10 mouse cellular contexts compared by ENCODE assay signal in genomic region chr11:118792916-118793638, GRCm38 (mm10).
DNase-seq lines count a peak whose midpoint lies in the region; ATAC-seq and TF ChIP-seq lines count a peak whose summit lies in the region.
"Had no signal": no experiment of that assay in that cellular context is flagged by ENCODE, and none has a peak within 500 bp of the region (broad histone marks: within the 10 kb centered on the region; RNA-seq: fewer than 3 reads in every experiment).

No protein-coding gene starts in this region.

- no peak overlapping the region for H3K9ac ChIP-seq in embryonic facial prominence, embryonic 14.5 days (ENCODE audit: low read depth, low read length)
- H3K9ac ChIP-seq in hindbrain, embryonic 13.5 days = peak overlapping the region; percentile 69
- peak overlapping the region; percentile 21; the same call in 1 of the 2 replicates for H3K9ac ChIP-seq in neural tube, embryonic 14.5 days (replicated peaks; ENCODE audit: low read depth, low read length)
- H3K9ac ChIP-seq in stomach, postnatal 0 days (ENCODE audit: low read length) = no peak overlapping the region
- H3K9ac ChIP-seq: limb, embryonic 12.5 days had no signal

- WGBS in embryonic facial prominence, embryonic 14.5 days = 71% methylated on average over 10 of the region's 10 CpGs
- WGBS in hindbrain, embryonic 13.5 days = 38% methylated on average over 10 of the region's 10 CpGs
- WGBS in neural tube, embryonic 14.5 days = 29% methylated on average over 10 of the region's 10 CpGs
- WGBS in stomach, postnatal 0 days = 67% methylated on average over 10 of the region's 10 CpGs

- H3K9me3 ChIP-seq in embryonic facial prominence, embryonic 14.5 days (ENCODE audit: control insufficient read depth, low read length) = no peaks in the 10 kb centered on the region
- peaks cover 4% of the 10 kb centered on the region for H3K9me3 ChIP-seq in hindbrain, embryonic 13.5 days
- no peaks in the 10 kb centered on the region; the same call in 1 of the 2 replicates for H3K9me3 ChIP-seq in neural tube, embryonic 14.5 days (ENCODE audit: control insufficient read depth, low read length)
- H3K9me3 ChIP-seq in stomach, postnatal 0 days (ENCODE audit: control insufficient read depth, low read length) = no peaks in the 10 kb centered on the region

- H3K36me3 ChIP-seq in embryonic facial prominence, embryonic 14.5 days (ENCODE audit: control insufficient read depth, insufficient read depth, low read length) = no peaks in the 10 kb centered on the region
- H3K36me3 ChIP-seq in hindbrain, embryonic 13.5 days = no peaks in the 10 kb centered on the region
- no peaks in the 10 kb centered on the region for H3K36me3 ChIP-seq in neural tube, embryonic 14.5 days (ENCODE audit: control insufficient read depth, insufficient read depth, low read length)
- no peaks in the 10 kb centered on the region for H3K36me3 ChIP-seq in stomach, postnatal 0 days (ENCODE audit: control insufficient read depth, insufficient read depth, low read length)
- H3K36me3 ChIP-seq: limb, embryonic 12.5 days had no signal

- ATAC-seq in embryonic facial prominence, embryonic 14.5 days (ENCODE audit: low read depth) = no peak
- ATAC-seq in hindbrain, embryonic 13.5 days (ENCODE audit: low FRiP score) = peak; percentile 44
- peak; percentile 60 for ATAC-seq in neural tube, embryonic 14.5 days (ENCODE audit: low read depth)
- ATAC-seq in stomach, postnatal 0 days (ENCODE audit: low FRiP score, low TSS enrichment) = no peak

- peaks cover 9% of the 10 kb centered on the region; the same call in 1 of the 2 replicates for H3K4me1 ChIP-seq in embryonic facial prominence, embryonic 14.5 days (ENCODE audit: control insufficient read depth, insufficient read depth, low read length)
- peaks cover 56% of the 10 kb centered on the region for H3K4me1 ChIP-seq in hindbrain, embryonic 13.5 days (replicated peaks)
- peaks cover 45% of the 10 kb centered on the region for H3K4me1 ChIP-seq in neural tube, embryonic 14.5 days (ENCODE audit: control insufficient read depth, insufficient read depth, low read length)
- no peaks in the 10 kb centered on the region for H3K4me1 ChIP-seq in stomach, postnatal 0 days (replicated peaks; ENCODE audit: control insufficient read depth, insufficient read depth)
- H3K4me1 ChIP-seq: megakaryocyte, embryonic 14.5 days had no signal

- no peak for DNase-seq in left cerebral cortex, adult 2 months (ENCODE audit: extremely low spot score in 1 of 2, low spot score in 2 of 2)
- DNase-seq in left cerebral cortex, adult 11 months (ENCODE audit: low spot score) = no peak
- no peak for DNase-seq in embryonic facial prominence, embryonic 14.5 days (ENCODE audit: low spot score)
- no peak for DNase-seq in stomach, postnatal 0 days (ENCODE audit: low spot score)
- DNase-seq in heart, adult 11 months = no peak
- no peak for DNase-seq in testis, postnatal 10 days (ENCODE audit: low spot score)

- peak overlapping the region; percentile 96 for H3K27ac ChIP-seq in left cerebral cortex, adult 2 months
- peak overlapping the region; percentile 62 for H3K27ac ChIP-seq in embryonic facial prominence, embryonic 14.5 days (replicated peaks; ENCODE audit: low read depth, low read length)
- H3K27ac ChIP-seq in hindbrain, embryonic 13.5 days = peak overlapping the region; percentile 98
- H3K27ac ChIP-seq in neural tube, embryonic 14.5 days (ENCODE audit: low read depth, low read length) = peak overlapping the region; percentile 96
- H3K27ac ChIP-seq in stomach, postnatal 0 days (replicated peaks) = no peak overlapping the region
- H3K27ac ChIP-seq: limb, embryonic 12.5 days had no signal

- H3K4me3 ChIP-seq in left cerebral cortex, adult 2 months = 0 out of 2 replicates have a peak overlapping the region, but pooled peaks have one; percentile 9
- H3K4me3 ChIP-seq in embryonic facial prominence, embryonic 14.5 days (ENCODE audit: low read depth, low read length) = no peak overlapping the region
- H3K4me3 ChIP-seq in hindbrain, embryonic 13.5 days = no peak overlapping the region
- H3K4me3 ChIP-seq in neural tube, embryonic 14.5 days (ENCODE audit: low read depth, low read length) = no peak overlapping the region
- no peak overlapping the region for H3K4me3 ChIP-seq in stomach, postnatal 0 days (ENCODE audit: low read depth, low read length)
- H3K4me3 ChIP-seq: limb, embryonic 12.5 days had no signal

- TF ChIP-seq CTCF in left cerebral cortex, adult 2 months (IDR thresholded peaks at IDR 0.05) = no peak
- no peak for TF ChIP-seq CTCF in stomach, postnatal 0 days (IDR thresholded peaks at IDR 0.05; ENCODE audit: low read depth)

- no peak for TF ChIP-seq EP300 in stomach, postnatal 0 days (optimal IDR thresholded peaks at IDR 0.05)

- H3K27me3 ChIP-seq in embryonic facial prominence, embryonic 14.5 days (replicated peaks; ENCODE audit: control insufficient read depth, insufficient read depth, low read length) = no peaks in the 10 kb centered on the region
- H3K27me3 ChIP-seq in hindbrain, embryonic 13.5 days = no peaks in the 10 kb centered on the region
- no peaks in the 10 kb centered on the region for H3K27me3 ChIP-seq in neural tube, embryonic 14.5 days (ENCODE audit: control insufficient read depth, insufficient read depth, low read length)
- H3K27me3 ChIP-seq in stomach, postnatal 0 days (ENCODE audit: control insufficient read depth, insufficient read depth, low read length) = no peaks in the 10 kb centered on the region
- H3K27me3 ChIP-seq: limb, embryonic 12.5 days had no signal

- H3K4me2 ChIP-seq in embryonic facial prominence, embryonic 14.5 days (ENCODE audit: low read depth, low read length) = no peak overlapping the region
- peak overlapping the region; percentile 15; the same call in 1 of the 2 replicates for H3K4me2 ChIP-seq in hindbrain, embryonic 13.5 days
- peak overlapping the region; percentile 23; the same call in 1 of the 2 replicates for H3K4me2 ChIP-seq in neural tube, embryonic 14.5 days (ENCODE audit: low read depth, low read length)
- no peak overlapping the region for H3K4me2 ChIP-seq in stomach, postnatal 0 days (replicated peaks; ENCODE audit: low read depth)
- H3K4me2 ChIP-seq: limb, embryonic 12.5 days had no signal

- intact Hi-C loops in left cerebral cortex, adult 2 months (cut with DNase I) = loop anchor here (1.0 to 5.0 kb wide), 4 partner anchors 34 to 114 kb away; no protein-coding TSS in a partner anchor

Comparison
In these comparisons a context has a peak if more than half of its experiments do, and no peak if none do; other contexts are left out.
1. ATAC-seq: peak in hindbrain, embryonic 13.5 days (single experiment) and neural tube, embryonic 14.5 days (single experiment); none in embryonic facial prominence, embryonic 14.5 days (single experiment) and stomach, postnatal 0 days (single experiment).
2. H3K4me2 ChIP-seq: peak in hindbrain, embryonic 13.5 days (single experiment) and neural tube, embryonic 14.5 days (single experiment); none in embryonic facial prominence, embryonic 14.5 days (single experiment) and stomach, postnatal 0 days (single experiment).
3. H3K9ac ChIP-seq: peak in hindbrain, embryonic 13.5 days (single experiment) and neural tube, embryonic 14.5 days (single experiment); none in embryonic facial prominence, embryonic 14.5 days (single experiment) and stomach, postnatal 0 days (single experiment).